In genomic region chr12:110992128-110992553, GRCm38 (mm10) we compare ENCODE assay signal across 8 mouse cellular contexts. TPM values are rescaled to one million over a fixed set of nuclear protein-coding genes. Genes with fewer than 3 reads are reported as not detected.
DNase-seq lines count a peak whose midpoint lies in the region; ATAC-seq and TF ChIP-seq lines count a peak whose summit lies in the region.

No protein-coding gene starts in this region.

- no peaks in the 10 kb centered on the region for H3K9me3 ChIP-seq in heart, embryonic 11.5 days (replicated peaks; ENCODE audit: control insufficient read depth, low read length)
- H3K9me3 ChIP-seq in kidney, embryonic 15.5 days (replicated peaks), result no peaks in the 10 kb centered on the region

- peak overlapping the region; percentile 74 for H3K4me2 ChIP-seq in heart, embryonic 11.5 days
- peak overlapping the region; percentile 79 for H3K4me2 ChIP-seq in kidney, embryonic 15.5 days

- no peak for TF ChIP-seq POLR2A in brain, embryonic 14.5 days (IDR thresholded peaks at IDR 0.05; ENCODE audit: borderline replicate concordance, extremely low read depth, insufficient read depth, insufficient read length, poor library complexity, severe bottlenecking)

- ATAC-seq in erythroblast, adult 5-6 weeks (replicated peaks; ENCODE audit: low FRiP score, poor library complexity, severe bottlenecking), result peak; percentile 90
- ATAC-seq in heart, embryonic 11.5 days (replicated peaks; ENCODE audit: insufficient number of reproducible peaks, low FRiP score, low TSS enrichment), result peak; percentile 89
- peak; percentile 94 for ATAC-seq in kidney, embryonic 15.5 days (replicated peaks; ENCODE audit: low FRiP score)

- under 1% methylated on average over 23 of the region's 24 CpGs for WGBS in heart, embryonic 11.5 days (ENCODE audit: insufficient replicate concordance)
- 0% methylated on average over 24 of the region's 24 CpGs for whole genome bisulfite sequencing in kidney, embryonic 15.5 days

- no peaks in the 10 kb centered on the region for H3K36me3 ChIP-seq in heart, embryonic 11.5 days (ENCODE audit: control insufficient read depth, insufficient read depth, low read length)
- H3K36me3 ChIP-seq in kidney, embryonic 15.5 days, result no peaks in the 10 kb centered on the region

- TF ChIP-seq CTCF in brain, embryonic 14.5 days (IDR thresholded peaks at IDR 0.05; ENCODE audit: borderline replicate concordance, extremely low read depth, insufficient read depth, insufficient read length), result peak; percentile 97

- peak; percentile 91 for DNase-seq in CD4-positive helper T cell, adult 2 months (ENCODE audit: low read depth, low spot score)
- DNase-seq in brain, embryonic 14.5 days (ENCODE audit: low read depth), result peak; percentile 91
- peak; percentile 95 for DNase-seq in liver
- DNase-seq in monocyte, adult 2 months (ENCODE audit: low read depth in 1 of 2, low spot score in 2 of 2), result peak; percentile 73 to 86
- DNase-seq in spleen, postnatal 14 days (ENCODE audit: low spot score in 2 of 2), result peak; percentile 93 to 95

- no peaks in the 10 kb centered on the region for H3K4me1 ChIP-seq in heart, embryonic 11.5 days (ENCODE audit: control insufficient read depth, insufficient read depth, low read length)
- H3K4me1 ChIP-seq in kidney, embryonic 15.5 days, result peaks cover 22% of the 10 kb centered on the region

- H3K9ac ChIP-seq in heart, embryonic 11.5 days (ENCODE audit: low read depth, low read length), result peak overlapping the region; percentile 75
- peak overlapping the region; percentile 62 for H3K9ac ChIP-seq in kidney, embryonic 15.5 days

- H3K4me3 ChIP-seq in heart, embryonic 11.5 days (ENCODE audit: low read depth, low read length), result peak overlapping the region; percentile 51
- peak overlapping the region; percentile 58 for H3K4me3 ChIP-seq in kidney, embryonic 15.5 days (replicated peaks)

- H3K27me3 ChIP-seq in heart, embryonic 11.5 days (ENCODE audit: control insufficient read depth, insufficient read depth, low read length), result no peaks in the 10 kb centered on the region
- no peaks in the 10 kb centered on the region for H3K27me3 ChIP-seq in kidney, embryonic 15.5 days

- peak overlapping the region; percentile 80 for H3K27ac ChIP-seq in heart, embryonic 11.5 days (ENCODE audit: low read depth, low read length)
- H3K27ac ChIP-seq in kidney, embryonic 15.5 days, result peak overlapping the region; percentile 89

RNA-seq across cellular contexts. Expression of gene Ankrd9, which starts 13.3 kb away (rescaled TPM):
- 8.5 and 12.1 TPM in 2 replicates for polyA plus RNA-seq in brain, embryonic 14.5 days (2012; rRNA removed)
- 29.8 and 52.2 TPM in 2 replicates for total RNA-seq in erythroblast, adult 5-6 weeks (2015; ENCODE audit: low replicate concordance)
- total RNA-seq in erythroblast, adult 5-6 weeks (2017; ENCODE audit: low replicate concordance), result 66.5 and 82.1 TPM in 2 replicates
- polyA plus RNA-seq in heart, embryonic 11.5 days (2014; fragmentation: Nextera tagmentation; extraction: Ambion mirVana), result 11.4 and 14.5 TPM in 2 replicates
- polyA plus RNA-seq in kidney, embryonic 15.5 days (2015; fragmentation: Nextera tagmentation; extraction: Ambion mirVana), result 12.1 and 14.0 TPM in 2 replicates

RNA-seq across cellular contexts. Expression of gene Rcor1, which starts 47.0 kb away (rescaled TPM):
- 14.9 and 19.1 TPM in 2 replicates for polyA plus RNA-seq in brain, embryonic 14.5 days (2012; rRNA removed)
- total RNA-seq in erythroblast, adult 5-6 weeks (2015; ENCODE audit: low replicate concordance), result 21.3 and 26.9 TPM in 2 replicates
- 9.8 and 18.0 TPM in 2 replicates for total RNA-seq in erythroblast, adult 5-6 weeks (2017; ENCODE audit: low replicate concordance)
- polyA plus RNA-seq in heart, embryonic 11.5 days (2014; fragmentation: Nextera tagmentation; extraction: Ambion mirVana), result 11.9 TPM in 2 replicates
- 10.0 and 10.5 TPM in 2 replicates for polyA plus RNA-seq in kidney, embryonic 15.5 days (2015; fragmentation: Nextera tagmentation; extraction: Ambion mirVana)

Comparison
In these comparisons a context has a peak if more than half of its experiments do, and no peak if none do; other contexts are left out.
1. Peak in every context shown above with its lines: DNase-seq, ATAC-seq, H3K4me3 ChIP-seq and H3K27ac ChIP-seq.